Mouse (Mus musculus) lung, postnatal 25 days (tissue): Measurements from ENCODE around the gene Grin1.
"Not testable (repeated sequence)": the region's sequence is repeated elsewhere in the genome, so short reads cannot be mapped to it uniquely, and the experiment has no call there.

ENCODE experiments used
- DNase-seq: peaks from one replicate; pipeline ENCODE4 v3.0.0; 2022; ENCODE audit warnings: low spot score

Gene Grin1

GRCm38 (mm10) chr2:25286837-25287636 lies 31.9 kb downstream of the Grin1 start:
- DNase-seq, result peak; percentile 76

GRCm38 (mm10) chr2:25286314-25286713 lies 32.7 kb downstream of the Grin1 start:
- no peak for DNase-seq

GRCm38 (mm10) chr2:25285551-25285950 lies 33.4 kb downstream of the Grin1 start:
- DNase-seq, result no peak

- DNase-seq, result peak; percentile 88
These were observed 39.8 kb downstream of the Grin1 start for GRCm38 (mm10) chr2:25278928-25279882.

GRCm38 (mm10) chr2:25273010-25273409 lies 46.0 kb downstream of the Grin1 start:
- no peak for DNase-seq

GRCm38 (mm10) chr2:25272515-25272914 lies 46.5 kb downstream of the Grin1 start:
- no peak for DNase-seq

- DNase-seq, result peak; percentile 97
These were observed 47.0 kb downstream of the Grin1 start, which contains the start of the genes Ssna1 and Anapc2 for GRCm38 (mm10) chr2:25271827-25272511. Ssna1 (minus strand) TSS chr2:25272438. Anapc2 (plus strand) TSS chr2:25272478.

GRCm38 (mm10) chr2:25267746-25268309 lies 51.2 kb downstream of the Grin1 start:
- DNase-seq, result no peak

GRCm38 (mm10) chr2:25267241-25267640 lies 51.7 kb downstream of the Grin1 start:
- no peak for DNase-seq

GRCm38 (mm10) chr2:25266720-25267119 lies 52.3 kb downstream of the Grin1 start:
- DNase-seq, result no peak

GRCm38 (mm10) chr2:25265897-25266656 lies 52.9 kb downstream of the Grin1 start:
- no peak for DNase-seq

GRCm38 (mm10) chr2:25264851-25265250 lies 54.1 kb downstream of the Grin1 start:
- no peak for DNase-seq

GRCm38 (mm10) chr2:25264286-25264660 lies 54.7 kb downstream of the Grin1 start:
- no peak for DNase-seq

- no peak for DNase-seq
These were observed 55.2 kb downstream of the Grin1 start for GRCm38 (mm10) chr2:25263623-25264285.

- DNase-seq, result no peak
These were observed 56.0 kb downstream of the Grin1 start for GRCm38 (mm10) chr2:25262795-25263622.

GRCm38 (mm10) chr2:25262291-25262767 lies 56.7 kb downstream of the Grin1 start, which contains the start of gene Tprn:
Tprn (plus strand) TSS chr2:25262618.
- peak; percentile 98 for DNase-seq

- no peak for DNase-seq
These were observed 57.1 kb downstream of the Grin1 start for GRCm38 (mm10) chr2:25261870-25262269.

- DNase-seq, result no peak
These were observed 60.1 kb downstream of the Grin1 start for GRCm38 (mm10) chr2:25258887-25259286.

GRCm38 (mm10) chr2:25257250-25257649 lies 61.7 kb downstream of the Grin1 start:
- DNase-seq, result not testable (repeated sequence)
